Mouse (Mus musculus): ENCODE data around the gene Ccdc126.
"Not testable (repeated sequence)": the region's sequence is repeated elsewhere in the genome, so short reads cannot be mapped to it uniquely, and the experiment has no call there.

Gene Ccdc126

DNA sequence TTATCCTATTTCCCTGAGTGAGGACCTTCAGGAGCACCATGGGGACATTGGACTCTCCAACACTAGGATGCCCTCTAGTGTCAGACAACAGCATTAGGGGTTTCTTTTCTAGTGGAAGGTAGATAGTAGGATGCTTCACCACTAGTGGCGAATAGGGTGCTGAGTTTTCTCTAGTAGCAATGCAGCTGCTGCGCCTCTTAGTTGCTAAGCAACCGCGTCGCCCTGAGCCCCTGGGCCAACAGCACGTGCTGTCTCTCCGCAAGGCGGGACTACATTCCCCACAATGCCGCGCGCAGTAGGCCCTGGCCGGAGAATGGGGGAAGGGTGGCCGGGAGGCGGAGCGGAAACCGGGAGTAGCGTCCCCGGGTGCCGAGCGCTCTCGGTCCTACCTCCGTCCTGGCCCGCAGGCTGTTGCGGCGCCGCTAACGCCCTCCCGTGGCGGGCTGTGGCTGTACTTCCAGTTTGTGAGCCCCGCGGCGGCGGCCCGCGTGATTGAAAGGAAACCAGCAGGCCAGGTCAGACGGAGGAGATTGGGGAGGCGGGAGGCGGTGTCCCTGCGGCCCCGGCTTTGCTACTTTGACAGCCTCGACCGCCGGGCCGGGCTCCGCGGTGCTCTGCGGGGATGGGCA is at the start of gene Ccdc126:
Gene Ccdc126 (plus strand): TSS at position 309 of the 629 bp plus-strand sequence.
- DNase-seq = peak; percentile 98

DNA sequence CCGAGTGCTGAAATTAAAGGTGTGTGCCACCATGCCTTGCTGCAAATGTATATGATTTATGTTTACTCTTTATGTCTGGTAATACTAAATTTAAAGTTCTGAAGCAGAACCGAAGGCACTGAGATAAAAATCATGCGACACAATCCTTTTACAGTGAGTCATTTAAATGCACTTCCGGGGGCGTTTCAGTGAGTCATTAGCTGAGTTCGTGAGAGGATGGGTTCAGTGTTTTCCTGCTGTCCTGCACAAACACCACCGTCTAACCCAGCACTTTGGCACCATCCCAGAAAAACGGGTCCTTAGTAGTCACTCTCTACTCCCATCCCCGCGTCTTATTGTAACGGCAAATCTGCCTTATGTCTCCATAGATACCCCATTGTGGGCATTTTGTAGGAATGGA is 49.2 kb upstream of the Ccdc126 start:
- no peak for DNase-seq

DNA sequence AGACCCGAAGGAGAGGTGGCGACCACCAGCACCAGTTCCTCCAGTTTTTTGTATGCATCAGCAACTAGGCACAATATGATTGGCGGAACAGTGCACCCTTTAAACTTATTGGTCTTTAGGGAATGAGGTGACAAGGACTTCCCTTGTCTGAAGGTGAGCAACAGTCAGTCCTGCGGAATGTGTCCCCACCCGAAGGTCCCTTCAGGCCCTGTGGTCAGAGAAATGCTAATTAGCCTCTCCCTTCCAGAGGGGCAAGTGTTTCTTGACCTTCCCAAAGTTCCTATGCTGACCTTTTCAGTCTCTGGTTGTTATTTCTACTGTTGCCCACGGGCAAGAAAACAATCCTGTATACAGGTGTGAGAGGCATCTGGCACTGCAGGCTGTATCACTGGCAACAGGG is 47.3 kb upstream of the Ccdc126 start:
- no peak for DNase-seq

DNA sequence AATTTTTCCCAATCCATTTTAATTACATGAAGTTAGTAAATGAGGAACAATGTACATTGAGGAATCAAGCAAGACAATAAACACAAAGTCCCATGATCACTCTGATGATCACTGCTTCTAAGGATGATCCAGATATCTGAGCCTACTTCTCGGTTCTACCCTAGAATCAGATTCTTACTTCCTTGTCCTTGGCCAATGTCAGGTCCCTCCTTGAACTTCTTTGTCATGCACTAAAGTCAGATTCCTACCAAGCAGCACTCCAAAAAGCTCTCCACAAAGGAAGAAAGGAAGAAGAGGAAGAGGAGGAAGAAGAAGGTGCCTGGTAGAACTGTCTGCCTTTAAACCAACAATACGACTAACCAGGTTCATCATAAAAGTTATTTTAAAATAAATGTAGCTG is 46.2 kb upstream of the Ccdc126 start:
- DNase-seq = no peak

DNA sequence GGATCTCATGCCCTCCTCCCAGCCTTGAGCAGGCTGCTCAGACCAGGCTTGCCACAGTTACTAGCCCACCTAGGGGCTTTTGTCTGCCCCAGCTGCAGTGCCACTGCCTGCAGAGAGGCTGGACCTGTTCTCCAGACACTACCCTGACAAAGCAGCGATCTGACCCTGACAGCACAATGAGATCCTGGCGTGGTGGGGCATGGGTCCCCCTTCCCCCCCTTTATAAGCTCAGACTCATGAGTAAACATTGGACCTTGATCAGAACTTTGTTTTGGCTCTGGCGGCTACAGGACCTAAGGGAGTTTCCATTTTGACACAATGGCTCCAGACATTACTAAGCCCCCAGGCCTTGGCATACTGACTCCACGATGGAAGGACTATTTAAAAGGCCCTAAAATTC is 45.1 kb upstream of the Ccdc126 start:
- DNase-seq = no peak

DNA sequence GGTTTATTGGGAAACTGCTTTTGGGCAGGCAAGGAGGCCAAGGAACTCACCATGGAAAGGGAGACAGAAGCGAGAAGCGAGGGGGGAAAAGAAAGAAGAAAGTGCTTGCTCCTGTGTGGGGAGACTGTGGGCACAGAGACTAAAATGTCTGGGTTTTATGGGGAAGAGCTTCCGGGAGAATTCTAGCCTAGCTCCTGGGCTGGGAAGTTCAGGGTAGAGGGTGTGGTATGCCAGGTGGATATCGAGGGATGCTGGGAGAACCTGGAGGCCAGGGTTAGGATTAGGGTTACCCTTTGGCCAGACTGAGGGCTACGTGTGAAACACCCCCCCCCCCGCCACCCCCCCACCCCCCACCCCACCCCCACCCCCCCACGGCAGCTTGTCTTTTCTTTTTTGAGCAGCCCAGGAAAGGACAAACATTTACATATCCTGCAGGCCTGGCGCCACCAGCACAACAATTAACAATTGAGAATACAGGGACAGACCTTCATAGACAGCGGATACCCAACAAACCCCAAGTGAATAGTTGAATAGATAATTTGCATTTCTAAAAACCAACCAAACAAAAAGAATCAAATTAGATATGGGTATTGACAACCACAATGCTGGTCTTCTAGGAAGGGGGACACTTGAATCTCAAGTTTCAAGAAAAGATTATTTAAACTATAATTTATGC is 44.5 kb upstream of the Ccdc126 start:
- no peak for DNase-seq

DNA sequence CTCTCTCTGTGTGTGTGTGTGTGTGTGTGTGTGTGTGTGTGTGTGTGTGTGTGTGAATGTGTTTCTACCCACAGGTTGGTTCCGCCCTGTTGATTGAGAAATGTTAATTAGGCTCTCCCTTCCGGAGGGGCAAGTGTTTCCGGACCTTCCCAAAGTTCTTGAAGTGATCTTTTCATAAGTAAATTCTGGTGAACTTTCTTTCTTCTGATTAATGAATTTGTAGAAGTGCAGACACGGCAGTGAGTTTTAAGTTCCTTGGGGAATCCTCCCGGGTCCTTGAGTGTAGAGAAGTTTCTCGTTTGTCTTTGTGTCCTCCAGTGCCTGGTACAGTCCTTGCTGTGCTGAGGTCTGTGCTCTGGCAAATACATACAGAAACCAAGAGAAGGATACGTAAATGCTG is 43.8 kb upstream of the Ccdc126 start:
- no peak for DNase-seq

GRCm38 (mm10) chr6:49280942-49281341 is 38.1 kb upstream of the Ccdc126 start:
- DNase-seq = no peak

DNA sequence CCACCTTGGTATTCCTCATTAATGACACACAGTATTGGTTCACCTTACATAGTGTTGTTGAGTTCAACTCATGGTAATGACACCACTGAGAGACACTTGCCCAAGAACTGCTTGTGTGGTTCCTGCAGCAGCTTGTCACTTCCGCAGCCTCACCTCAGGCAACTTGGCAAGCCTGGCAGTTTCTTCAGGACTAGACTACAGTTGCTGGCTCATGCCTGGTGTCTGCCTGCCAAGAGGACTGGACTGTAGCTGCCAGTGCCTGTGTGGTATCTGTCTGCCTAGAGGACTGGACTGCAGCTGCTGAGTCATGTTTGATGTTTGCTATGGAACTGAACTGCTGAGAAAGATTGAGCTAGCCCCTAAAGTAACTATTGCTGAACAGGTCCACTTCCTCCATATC is 37.0 kb upstream of the Ccdc126 start:
- peak; percentile 62 for DNase-seq

DNA sequence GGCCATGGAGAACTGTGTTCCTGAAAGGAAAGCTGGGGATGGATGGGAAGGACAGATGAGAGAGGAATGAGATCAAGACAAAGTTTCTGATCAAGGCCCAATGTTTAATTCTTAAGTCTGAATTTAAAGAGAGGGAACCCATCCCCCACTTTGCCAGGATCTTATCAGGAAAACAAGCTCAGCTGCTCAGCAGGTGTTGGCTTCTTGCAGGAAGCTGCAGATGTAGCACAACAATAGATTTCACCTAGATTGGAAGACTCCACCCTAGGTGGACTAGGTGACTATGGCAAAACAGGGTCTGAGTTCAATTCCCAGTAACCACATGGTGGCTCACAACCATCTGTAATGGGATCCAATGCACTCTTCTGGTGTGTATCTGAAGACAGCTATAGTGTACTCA is 20.8 kb upstream of the Ccdc126 start:
- DNase-seq = no peak

GRCm38 (mm10) chr6:49314821-49315220 is 4.3 kb upstream of the Ccdc126 start:
- not testable (repeated sequence) for DNase-seq

- DNase-seq = no peak
These were observed 681 bp downstream of the Ccdc126 start for GRCm38 (mm10) chr6:49319595-49320315.

GRCm38 (mm10) chr6:49321341-49321740 is 2.3 kb downstream of the Ccdc126 start:
- no peak for DNase-seq

- DNase-seq = no peak
These were observed 3.0 kb downstream of the Ccdc126 start for GRCm38 (mm10) chr6:49322056-49322455.

DNA sequence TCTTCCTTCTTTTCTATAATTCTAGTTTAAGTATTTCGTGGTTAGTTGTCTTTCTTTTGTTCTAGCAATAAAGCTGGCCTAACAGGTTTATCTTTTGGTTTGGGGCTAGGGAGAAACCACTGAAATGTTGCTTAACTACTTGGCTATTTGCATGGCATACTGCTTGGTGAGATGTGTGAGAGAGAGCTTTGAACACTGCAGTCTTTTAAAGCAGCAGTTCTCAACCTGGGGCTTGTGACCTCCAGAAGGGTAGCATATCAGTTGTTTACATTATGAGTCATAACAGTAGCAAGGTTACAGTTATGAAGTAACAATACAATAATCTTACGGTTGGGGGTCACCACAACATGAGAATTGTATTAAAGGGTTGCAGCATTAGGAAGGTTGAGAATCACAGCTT is 3.9 kb downstream of the Ccdc126 start:
- no peak for DNase-seq

DNA sequence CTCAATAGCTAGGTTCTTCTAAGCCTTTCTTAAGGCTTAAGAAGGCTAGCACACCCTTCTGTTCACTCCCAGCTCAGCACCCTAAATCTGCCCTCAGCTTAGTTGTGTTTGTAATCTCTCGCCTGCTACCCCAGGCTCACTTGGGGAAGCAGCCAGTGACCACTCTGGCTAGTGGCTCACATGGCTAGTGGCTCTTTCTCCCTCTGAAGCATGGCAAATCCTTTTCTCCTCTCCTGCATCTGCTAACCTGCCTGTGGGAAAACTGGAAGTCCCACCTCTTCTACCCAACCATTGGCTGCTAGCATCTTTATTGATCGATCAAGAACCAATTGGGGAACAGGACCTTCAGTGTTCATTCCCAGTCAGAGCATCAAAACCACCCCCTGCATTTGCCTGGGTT is 5.5 kb downstream of the Ccdc126 start:
- no peak for DNase-seq

DNA sequence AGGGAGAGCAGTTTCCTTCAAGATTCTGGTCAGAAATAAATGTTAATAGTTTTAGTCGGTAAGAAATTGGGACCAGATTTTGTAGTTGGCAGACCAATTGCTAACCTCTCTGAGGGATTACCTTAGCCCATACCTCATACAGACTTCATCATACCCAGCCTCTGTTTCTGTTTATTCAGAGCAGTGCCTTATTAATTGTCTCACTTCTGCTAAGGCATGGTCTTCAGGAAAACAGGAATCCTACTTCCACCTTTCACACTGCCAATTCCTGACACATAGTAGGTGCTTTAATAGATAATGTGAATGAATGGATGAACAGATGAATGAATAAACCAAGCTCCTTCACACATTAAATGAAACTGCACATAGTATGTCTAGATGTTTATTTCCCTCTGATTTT is 6.2 kb downstream of the Ccdc126 start:
- no peak for DNase-seq

- no peak for DNase-seq
These were observed 7.8 kb downstream of the Ccdc126 start for GRCm38 (mm10) chr6:49326846-49327245.

DNA sequence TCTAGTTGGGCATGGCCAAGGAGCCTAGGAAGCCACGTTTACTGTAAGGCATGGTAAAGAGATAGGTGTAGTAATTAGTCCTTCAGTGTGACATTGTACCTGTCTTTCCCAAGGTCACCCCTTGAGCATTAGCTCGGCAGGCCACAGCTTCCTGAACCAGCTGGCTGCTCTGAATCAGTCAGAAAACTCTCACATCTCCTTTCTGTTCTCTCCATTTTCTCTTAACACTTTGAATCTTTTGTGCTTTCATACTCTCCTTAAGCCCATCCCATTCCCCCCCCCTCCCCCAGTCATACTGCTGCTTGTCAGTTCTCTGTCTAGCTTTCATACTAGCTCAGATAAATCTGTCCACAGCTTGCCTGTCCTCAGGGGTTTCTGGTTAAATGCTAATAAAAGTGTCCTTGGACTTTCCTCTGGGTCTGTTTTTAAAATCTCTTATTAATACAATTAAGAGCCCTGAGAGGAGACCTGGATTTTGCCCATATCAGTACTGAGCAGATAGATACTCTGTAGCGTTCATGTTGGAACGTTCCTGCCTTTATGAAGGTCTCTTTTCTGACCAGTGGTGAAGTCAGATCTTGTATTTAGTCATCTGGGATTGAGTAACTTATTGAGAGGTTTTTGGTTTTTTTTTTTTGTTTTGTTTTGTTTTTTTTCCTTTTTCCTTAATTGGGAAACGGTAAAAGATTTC is 12.4 kb downstream of the Ccdc126 start:
- DNase-seq = no peak

DNA sequence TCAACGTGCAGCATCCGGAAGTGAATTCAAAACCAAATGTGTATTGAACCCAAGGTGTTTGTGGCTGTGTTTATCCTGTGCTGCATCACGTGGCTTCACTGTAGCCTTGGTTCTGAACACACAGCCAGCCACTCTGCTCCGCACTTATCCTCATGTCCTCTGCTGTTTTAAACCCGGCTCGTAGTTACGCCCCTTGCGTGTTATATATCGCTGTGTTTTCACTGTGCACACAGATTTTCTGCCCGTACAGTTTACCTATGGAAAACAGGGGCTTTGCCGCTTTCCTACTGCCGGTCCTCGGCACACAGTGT is 12.9 kb downstream of the Ccdc126 start:
- DNase-seq = no peak

DNA sequence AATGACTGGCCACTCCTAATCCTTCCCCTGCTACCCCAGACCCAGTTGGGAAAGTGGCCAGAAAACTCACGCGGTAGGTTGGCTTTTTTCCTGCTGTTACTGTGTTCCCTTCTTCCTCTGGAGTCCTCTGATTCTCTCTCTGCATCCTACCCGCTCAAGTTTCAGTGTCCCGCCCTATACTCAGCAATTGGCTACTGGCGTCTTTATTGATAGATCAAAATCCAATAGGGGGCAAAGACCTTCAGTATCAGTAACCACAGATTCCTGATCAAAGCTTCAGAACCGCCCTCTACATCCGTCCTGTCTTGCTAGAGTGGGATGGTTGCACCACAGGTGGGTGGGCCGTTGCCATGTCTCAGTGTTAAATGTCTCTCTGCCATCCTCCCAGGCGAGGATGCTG is 19.5 kb downstream of the Ccdc126 start:
- no peak for DNase-seq

DNA sequence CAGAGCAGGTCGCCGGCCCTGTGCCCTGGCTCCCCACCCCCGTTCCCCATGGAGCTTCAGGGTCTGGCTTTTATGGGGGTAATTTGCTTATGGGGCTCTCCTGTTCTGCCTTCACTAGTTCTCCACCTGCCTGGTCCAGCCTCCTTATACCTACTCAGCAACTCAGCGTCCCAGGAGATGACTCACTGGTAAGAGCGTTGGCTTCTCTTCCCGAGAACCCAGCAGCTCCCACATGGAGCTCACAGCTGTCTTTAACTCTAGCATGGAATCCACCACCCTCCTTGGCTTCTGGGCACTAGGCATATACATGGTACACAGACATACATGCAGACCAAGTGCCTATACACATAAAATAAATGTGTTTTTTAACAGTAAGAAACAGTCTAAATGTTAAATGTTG is 20.1 kb downstream of the Ccdc126 start:
- DNase-seq = no peak

GRCm38 (mm10) chr6:49343737-49344469 is 24.8 kb downstream of the Ccdc126 start:
- no peak for DNase-seq

Measured in kidney, adult 11 months (tissue).